Mouse (Mus musculus) cerebral cortex, adult 2 months (tissue): Measurements from ENCODE around the gene Pip5kl1.

Experiments
- WGBS: fragments of 180-500 bp; shearing (Covaris S2); methylation state at CpG from one replicate; pipeline ENCODE4 v1.1.7; 2018; 5-methylcytosine and 5-hydroxymethylcytosine counted together

The Pip5kl1 gene

DNA sequence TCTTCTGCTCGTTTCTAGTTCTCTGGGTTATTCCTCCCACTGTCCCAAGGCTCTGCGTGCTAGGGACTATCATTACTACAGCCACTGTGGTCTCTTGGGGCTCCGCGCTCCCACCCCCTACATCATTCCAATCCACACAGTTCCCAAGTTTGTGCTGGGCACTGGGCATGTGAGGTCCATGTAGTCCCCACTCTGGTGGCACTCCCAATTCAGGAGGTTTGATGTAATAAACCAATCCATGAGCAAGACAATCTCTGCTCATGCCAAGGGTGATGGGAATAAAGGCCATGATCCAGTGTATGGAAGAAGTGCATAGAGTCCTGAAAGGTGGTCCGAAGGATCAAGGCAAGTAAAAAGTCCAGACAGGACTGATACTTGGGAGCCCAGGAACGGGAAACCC is at the start of gene Pip5kl1:
Gene Pip5kl1 (plus strand): TSS at position 301 of the 400 bp plus-strand sequence.
- WGBS = 61% methylated on average over 6 of the region's 6 CpGs

DNA sequence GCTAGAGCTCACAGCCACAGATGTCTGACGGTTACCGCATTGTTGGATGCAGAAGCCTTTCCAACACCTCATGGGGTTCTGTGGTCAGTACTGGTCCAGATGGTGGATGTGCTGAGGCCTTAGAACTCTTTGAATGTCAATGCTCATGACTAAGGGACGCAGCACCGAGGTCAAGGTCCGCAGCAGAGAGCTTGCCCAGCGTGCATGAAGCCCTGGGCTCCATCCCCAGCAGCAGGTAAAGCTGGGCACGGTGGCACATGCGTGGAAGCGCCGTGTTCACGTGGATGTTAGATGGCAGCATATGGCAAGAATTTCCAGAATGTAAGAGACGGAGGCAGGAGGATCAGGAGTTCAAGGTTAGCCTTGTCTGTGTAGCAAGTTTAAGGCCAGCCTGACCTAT is 48.8 kb upstream of the Pip5kl1 start:
- 93% methylated on average over 12 of the region's 12 CpGs for WGBS

DNA sequence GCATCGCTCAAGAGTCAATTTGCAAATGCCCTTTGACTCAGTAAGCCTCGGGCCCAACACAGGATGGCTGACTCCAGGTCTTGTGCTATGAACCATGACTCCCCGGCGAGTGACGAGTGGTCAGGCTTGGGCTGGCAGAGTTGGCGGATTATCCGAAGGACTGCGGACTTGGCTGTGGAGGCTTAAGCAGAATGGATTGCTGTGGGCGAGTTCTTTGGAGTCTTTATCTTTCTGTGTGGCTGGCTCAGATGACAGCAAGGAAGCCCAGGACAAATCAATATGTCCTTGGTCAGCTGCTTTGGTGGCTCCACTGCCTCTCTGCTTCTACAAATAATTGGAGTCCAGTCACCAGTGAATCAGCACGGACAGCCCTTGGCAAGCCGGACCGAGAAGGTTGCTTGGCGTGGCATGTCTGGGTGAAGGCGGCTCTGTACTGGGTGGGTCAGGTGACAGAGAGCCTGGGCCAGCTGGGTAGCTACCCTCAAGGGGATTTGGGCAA is 47.1 kb upstream of the Pip5kl1 start:
- 76% methylated on average over 14 of the region's 14 CpGs for WGBS

DNA sequence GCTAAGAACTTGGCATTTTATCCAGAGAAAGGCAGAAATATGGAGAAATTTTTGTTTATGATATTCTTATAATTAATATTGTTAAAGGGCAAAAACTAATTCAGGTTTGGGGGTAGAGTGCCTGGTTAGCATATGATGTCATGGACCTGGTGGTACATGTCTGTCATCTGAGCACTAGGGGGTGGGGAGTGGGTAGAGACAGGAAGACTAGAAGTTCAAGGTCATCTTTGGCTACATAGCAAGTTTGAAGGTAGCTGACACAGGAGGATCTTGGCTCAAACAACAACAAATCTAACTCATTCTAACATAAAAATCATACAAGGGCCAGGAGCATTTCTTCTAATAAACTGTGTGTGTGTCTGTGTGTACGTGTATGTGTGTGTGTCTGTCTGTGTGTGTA is 46.3 kb upstream of the Pip5kl1 start:
- WGBS = 94% methylated on average over 1 of the region's 1 CpGs

DNA sequence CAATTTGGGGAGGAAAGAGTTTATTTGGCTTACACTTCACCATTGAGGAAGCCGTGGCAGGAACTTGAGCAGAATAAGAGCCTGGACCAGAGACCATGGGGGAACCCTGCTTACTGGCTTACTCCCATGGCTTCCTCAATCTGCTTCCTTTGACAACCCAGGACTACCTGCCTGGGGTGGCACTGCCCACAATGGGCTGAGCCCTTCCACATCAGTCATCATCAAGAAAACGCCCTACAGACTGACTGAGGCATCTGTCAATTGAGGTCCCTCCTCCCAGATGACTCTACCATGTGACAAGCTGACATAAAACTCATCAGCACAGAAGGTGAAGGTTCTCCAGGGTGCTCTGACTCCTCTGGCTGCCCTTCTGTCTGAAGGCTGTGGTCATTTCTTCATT is 44.1 kb upstream of the Pip5kl1 start:
- WGBS = 82% methylated on average over 2 of the region's 2 CpGs

DNA sequence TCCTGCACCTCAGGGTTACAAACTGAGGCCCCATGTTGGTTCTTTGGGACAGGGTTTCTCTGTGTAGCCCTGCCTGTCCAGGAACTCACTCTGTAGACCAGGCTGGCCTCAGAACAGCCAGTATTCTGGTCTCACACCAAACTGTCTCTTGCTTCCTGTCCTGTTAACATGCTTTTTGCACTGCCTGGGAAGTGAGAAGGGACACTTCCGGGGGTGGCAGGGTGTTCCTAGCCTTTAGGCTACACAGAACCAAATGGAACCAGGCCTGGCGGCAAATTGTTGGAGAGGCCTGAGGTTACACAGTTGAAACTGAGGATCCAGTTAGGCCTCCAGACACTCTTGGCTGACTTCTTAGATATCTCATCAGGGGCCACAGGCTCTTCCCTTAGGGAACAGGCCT is 41.4 kb upstream of the Pip5kl1 start:
- 89% methylated on average over 2 of the region's 2 CpGs for whole genome bisulfite sequencing

DNA sequence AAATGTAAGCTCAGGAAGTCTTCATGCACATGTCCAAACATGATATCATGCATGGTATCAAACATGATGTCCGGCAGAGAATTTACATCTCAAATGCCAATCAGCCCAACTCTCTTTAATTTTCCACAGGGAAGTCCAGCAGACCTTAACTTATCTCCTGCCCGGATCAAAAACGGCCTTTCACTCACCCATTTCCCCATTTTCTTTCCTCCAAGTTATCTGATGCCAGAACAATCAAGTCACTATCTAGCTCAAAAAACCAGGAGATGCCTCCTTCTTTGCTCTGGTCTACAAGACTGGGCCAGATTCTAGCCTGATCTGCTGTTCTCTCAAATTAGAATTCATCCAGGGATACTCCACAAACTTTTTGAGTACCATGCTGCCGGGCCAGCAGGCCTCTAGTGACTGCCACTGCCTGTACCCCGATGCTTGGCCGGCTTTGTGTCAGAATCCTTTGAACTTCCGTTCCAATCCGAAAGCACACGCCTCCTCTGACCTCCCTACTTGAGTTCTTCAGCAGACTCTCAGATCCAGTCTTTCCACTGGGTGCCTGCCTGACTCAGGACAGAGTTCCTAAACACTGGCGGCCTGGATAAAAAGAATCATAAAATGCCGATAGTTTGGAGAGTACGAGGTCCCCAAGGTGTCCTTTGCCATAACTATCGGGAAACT is 40.4 kb upstream of the Pip5kl1 start:
- 17% methylated on average over 13 of the region's 13 CpGs for WGBS

DNA sequence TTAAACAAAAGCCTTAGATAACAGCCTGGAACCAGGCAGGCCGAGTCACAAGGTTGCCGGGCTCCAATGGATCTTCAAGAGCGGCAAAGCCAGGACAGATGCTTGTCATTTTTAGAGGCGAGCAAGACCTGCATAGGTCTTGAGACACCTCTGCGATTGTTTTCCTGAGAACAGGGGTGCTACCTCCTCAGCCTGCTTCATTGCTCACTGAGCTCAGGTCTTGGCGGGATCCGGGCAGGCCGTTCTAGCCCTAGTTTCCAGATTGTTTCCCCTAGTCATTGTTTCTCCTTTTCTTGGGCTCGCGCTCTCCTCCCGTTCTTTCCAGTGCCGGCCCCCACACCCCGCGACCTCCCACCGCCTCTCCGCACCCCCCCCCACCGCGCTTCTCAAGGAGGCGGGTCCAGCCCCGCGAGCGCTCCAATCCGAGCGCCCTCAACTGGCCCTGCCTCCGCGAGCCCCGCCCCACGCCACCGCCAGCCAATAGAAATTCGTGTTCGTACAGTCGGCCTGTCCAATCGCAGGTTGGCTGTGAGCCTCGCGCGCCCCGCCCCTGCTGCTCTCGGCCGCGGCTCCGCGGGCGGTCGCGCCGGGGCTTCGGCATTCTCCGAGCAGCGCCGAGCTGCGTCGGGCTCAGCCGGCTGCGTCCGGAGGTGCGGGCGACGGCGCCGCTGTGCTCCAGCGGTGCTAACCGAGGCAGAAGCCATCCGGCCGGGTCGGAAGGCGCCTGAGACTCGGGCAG is 39.7 kb upstream of the Pip5kl1 start, which contains the start of gene Fam102a:
Gene Fam102a (plus strand): TSS at position 600 of the 739 bp plus-strand sequence.
- WGBS = under 1% methylated on average over 67 of the region's 67 CpGs

DNA sequence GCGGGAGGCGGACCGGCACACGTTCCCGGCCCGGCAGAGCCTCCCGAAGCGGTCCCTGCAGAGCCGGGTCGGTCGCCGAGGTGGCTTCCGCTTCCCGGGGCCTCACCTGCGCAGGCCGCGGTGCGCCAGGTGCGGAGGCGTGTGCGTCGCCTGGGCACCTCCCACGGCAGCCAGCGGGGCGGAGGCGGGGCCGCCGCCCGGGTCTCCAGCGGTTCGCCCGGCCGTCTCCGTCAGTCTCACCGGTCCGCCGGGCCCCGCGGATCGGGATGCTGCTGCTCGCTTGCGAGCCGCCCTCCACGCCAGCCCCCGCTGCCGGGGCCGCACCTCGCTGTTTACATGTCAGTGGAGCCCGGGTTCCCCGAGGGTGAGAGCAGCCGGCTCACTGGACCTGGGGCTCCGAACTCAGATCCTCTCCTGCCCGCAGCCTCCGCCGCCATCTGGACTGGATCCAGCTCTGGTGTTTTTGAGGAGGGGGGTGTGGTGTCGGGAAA is 39.1 kb upstream of the Pip5kl1 start:
- under 1% methylated on average over 49 of the region's 56 CpGs for WGBS

DNA sequence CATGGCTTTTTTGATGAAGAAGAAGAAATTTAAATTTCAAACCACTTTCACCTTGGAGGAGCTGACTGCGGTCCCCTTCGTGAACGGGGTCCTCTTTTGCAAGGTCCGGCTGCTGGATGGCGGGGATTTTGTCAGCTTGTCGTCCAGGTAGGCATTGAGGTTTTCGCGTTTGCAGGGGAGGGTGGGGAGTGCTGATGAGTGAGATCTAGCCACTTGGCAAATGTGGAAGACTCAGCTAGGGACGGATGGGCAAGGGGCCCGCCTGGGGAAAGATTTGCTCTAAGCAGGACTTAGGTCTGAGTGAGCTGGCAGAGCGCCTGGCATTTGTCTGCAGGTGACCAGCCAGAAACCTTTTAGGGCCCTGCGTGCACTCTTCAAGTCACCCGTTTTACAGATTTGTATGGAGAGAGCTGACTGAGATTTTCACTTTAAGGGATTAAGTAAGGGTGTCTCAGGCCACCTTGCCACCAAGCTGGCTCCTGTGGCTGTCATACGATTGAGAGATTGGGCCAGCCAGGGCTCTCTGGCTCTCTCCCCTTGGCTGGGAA is 38.4 kb upstream of the Pip5kl1 start:
- WGBS = 2% methylated on average over 14 of the region's 14 CpGs

DNA sequence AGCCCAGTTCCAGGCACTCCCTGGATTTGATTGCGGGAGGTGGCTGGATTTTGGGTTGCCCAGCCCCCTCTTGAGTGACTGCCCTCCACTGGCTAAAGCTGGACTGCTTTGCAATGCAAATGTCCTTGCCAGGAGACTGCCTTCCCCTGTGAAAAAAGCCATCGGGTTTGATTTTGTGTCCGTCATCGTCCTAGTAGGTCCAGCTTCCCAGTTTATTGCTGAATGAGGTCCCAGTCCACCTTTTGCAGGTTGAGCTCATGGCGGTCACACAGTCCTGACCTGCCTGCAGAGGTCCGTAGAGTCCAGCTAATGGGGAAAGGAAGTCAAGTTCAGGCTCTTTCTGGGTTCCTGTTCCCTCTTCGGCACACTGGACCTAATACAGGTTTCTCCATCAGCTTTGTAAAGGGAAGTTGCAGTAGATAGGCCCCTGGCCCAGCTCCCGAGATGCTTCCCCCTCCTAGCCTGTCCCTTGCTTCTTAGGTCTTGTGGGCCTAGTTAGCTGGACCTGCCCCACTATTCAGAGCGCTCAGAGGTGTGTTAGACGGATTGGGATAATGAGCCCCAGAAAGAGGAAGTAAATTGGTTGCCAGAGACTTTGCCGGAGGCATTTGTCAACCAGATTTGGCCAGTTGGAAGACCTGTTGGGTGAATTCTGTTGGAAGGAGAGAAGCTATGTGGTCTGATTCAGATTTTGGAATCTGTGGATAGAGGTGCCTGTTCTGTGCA is 37.8 kb upstream of the Pip5kl1 start:
- WGBS = 4% methylated on average over 11 of the region's 11 CpGs

DNA sequence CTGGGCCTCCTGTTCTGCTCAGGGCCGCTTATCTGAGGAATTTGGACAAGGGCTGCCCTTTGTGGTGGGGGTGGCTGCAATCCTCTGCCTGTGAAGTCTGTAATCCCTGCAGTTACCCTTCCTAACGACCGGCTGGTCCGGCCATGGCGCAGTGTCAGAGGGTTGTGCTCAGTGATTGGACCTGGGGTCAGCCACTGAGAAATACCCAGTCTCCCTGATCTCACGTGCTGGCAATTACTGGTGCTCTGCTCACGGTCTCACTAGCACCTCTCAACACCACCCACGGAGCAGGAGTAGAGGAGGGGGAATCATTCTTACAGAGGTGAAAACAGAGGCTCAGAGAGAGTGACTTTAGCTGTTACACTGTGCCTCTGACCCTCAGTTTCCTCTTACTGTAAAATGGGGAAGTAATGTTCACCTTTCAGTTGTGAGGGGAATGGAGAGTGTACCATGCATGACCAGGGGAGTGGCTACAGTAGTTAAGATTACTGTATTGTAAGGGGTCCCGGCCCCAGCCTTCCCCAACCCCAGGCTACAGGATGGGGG is 37.2 kb upstream of the Pip5kl1 start:
- WGBS = 18% methylated on average over 9 of the region's 9 CpGs

DNA sequence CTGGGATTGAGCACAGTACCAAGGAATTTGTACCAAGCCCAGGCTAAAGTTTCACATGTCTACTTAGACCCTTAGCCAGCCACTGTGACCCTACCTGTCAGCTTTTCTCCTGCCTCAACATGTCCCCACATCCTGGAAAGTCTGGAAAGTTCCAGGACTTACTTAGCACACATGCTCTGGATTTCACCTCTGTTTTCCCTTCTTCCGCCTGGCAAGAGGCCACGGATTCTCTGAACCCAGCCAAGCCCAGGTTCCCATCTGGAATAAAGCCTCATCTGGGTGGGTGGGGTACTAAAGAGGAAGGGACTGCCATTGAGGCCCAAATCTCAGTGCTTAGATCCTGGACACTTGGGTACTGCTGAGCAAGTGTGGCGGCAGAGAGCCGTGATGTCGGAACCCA is 36.7 kb upstream of the Pip5kl1 start:
- 37% methylated on average over 5 of the region's 5 CpGs for WGBS

DNA sequence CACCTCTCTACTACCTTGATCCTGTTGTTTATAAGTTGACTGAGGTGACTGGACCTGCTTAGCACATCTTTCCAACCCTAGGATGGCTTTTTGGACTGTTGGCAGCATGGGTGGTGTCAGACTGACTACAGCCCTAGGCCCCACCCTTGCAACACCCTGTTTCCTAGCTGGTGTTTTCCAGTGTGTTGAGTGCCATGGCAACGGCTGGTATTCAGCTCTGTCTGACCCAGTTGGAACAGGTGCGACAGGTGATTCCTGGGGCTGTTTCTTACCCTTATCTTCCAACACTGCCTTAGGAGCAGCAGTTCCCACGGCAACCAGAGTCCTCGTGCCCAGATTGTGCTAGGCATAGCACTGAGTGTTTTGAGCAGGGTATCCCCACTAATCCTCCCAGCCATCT is 36.1 kb upstream of the Pip5kl1 start:
- 32% methylated on average over 4 of the region's 4 CpGs for WGBS

DNA sequence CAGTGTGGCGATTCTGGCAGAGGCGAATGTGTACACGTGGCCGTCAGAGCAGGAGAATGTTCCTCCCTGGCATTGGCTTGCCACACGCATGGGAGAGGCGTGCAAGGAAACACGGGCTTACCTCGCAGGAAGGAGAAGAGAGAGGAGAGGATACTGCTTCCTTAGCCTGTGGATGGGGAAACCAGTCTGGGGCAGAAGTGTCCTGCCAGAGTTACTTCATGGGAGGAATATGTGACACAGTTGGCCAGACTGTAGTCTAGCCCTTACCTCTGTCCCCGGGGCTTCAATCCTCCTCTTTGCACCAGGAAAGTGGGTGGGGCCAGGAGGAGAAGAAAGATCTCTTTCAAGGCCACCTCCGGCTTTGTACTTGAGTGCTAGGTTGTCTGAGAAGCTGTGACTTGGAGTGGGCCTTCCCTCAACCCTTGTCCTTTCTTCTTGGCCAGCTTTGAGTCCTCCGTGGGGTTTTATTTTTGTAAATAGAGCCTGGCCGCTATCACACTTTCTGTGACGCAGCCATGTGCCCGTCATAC is 35.1 kb upstream of the Pip5kl1 start:
- 64% methylated on average over 14 of the region's 14 CpGs for WGBS

DNA sequence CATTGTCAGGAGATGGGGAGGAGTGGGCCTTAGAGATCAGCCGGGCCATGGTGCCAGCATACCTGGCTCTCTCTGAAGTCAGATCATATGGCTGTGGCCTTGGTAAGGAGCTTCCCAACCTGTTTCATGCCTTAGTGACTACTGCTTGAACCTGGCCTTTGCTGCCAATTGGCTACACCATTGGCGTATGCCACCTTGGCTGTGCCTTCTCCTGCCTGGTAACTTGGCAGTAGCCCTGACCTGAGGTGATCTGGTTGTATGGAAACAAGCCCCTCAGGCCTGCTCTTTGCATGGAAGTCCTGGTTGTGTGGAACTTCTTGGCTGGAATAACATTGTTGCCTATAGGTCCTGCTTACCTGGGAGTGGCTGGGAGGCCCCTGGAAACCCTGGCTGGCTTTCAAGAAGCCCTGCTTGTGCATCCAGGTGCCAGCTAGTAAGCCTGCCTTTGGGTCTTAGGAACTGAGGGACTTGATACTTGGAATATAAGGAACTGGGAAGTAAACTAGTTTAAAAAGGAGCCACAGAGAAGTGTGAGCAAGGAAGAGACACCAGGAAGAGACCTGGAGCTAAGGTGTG is 33.2 kb upstream of the Pip5kl1 start:
- 79% methylated on average over 2 of the region's 2 CpGs for WGBS

DNA sequence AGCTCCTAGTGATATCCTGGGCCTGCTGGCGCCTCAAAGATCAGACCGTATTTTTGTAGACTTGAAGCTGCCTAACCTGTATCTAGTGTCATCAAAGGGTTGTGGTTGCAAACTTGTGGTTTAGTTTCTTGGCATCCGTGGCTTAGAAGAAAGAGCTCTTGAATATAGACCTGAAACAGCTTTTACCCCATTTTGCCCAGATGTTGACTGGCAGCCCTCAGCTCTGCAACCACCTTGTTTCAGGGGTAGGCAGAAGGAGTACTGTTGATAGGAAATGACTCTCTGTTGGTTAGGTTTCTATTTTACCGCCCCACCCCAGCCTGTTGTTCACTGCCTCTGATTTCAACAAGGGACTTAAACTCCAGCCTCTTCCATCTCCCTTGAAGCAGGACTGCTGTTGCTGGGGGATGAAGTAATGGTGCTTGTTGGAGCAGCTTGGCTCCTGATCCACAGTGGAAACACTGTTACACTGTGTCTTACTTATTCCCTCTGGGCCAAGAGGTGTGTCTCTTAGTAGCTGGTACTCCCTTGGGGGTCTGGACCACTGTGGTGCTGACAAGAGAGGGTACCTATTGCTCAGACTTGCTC is 32.5 kb upstream of the Pip5kl1 start:
- 73% methylated on average over 4 of the region's 4 CpGs for WGBS

DNA sequence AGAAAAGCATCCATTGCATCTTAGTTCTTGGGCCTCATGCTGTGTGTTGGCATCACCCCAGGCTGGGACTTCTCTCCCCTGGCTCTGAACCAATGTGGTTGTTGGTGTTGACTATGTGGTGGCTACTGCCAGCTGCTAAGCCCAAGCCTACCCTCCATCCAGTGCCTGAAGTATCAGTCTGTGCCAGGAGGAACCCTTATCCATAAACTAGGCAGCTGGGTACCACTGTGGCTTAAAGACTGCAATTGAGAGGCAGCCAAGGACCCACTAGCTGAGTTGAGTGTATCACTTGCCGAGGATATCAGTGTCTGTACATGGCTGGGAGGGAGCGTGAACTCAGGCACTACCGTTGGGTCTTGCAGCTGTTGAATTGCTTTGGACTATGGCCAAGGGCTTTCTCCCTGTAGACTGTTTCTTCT is 31.6 kb upstream of the Pip5kl1 start:
- WGBS = 53% methylated on average over 3 of the region's 3 CpGs

DNA sequence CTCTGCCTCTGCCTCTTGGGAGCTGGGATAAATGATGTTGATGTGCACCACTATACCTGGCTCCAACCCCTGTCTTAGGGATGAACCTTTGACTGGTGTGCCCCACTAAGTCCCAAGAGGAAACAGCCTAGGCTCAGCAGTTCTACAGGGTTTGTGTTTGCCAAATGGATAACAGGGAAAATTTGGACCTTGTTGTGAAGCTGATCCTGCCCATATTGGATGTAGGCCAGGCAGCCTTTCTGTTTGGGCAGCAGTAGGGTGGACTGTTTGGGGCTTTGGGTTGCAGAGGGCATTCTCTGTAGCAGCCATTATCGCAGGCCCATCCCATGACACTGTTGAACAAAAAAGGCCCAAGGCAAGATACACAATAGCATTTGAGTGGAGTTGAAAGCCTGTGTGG is 27.6 kb upstream of the Pip5kl1 start:
- 79% methylated on average over 1 of the region's 1 CpGs for WGBS

DNA sequence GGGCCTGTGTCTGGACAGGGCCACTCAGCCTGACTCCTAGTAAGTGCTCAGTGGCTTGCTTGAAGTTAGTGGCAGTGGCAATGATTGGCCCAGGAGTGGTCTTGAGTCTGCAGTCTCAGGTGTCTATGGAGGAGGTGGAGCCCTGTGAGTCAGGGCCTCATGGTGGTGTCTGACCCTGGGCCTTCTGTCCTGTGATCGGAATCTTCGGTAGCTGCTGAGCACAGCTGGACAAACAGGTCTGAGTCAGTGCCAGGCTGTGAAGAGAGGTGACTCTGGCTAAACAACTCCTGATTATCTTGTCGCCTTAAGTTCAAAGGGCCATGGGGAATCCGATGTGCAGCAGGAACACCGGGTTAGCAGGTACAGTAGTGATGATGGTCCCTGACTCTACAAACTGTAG is 27.2 kb upstream of the Pip5kl1 start:
- 79% methylated on average over 5 of the region's 5 CpGs for WGBS
